Mouse (Mus musculus) gonadal fat pad, adult 2 months (tissue): ENCODE data around the gene Ctxn1. TPM values are rescaled to one million over a fixed set of nuclear protein-coding genes. Genes with fewer than 3 reads are reported as not detected.

Experiments
- DNase-seq: peaks from one replicate; pipeline ENCODE4 v3.0.0-alpha.2; 2012; ENCODE audit warnings: low read depth
- polyA plus RNA-seq: library from polyadenylated mRNA; depleted of rRNA; stranded (reverse); fragments of >200 nt; gene quantifications from 2 replicates; pipeline ENCODE4 v1.2.3, GENCODE M21; 2012

Gene Ctxn1
- polyA plus RNA-seq, 1 experiment, result 23.9 TPM

GRCm38 (mm10) chr8:4250306-4250970 lies 8.6 kb downstream of the Ctxn1 start:
- DNase-seq, result no peak

- no peak for DNase-seq
These were observed 9.9 kb downstream of the Ctxn1 start for GRCm38 (mm10) chr8:4249213-4249612.

GRCm38 (mm10) chr8:4247951-4248540 lies 11.0 kb downstream of the Ctxn1 start, which contains the start of gene Tgfbr3l:
TSS of gene Tgfbr3l (plus strand) at chr8:4248214.
- DNase-seq, result no peak

- no peak for DNase-seq
These were observed 11.8 kb downstream of the Ctxn1 start for GRCm38 (mm10) chr8:4247241-4247640.

- no peak for DNase-seq
These were observed 13.3 kb downstream of the Ctxn1 start for GRCm38 (mm10) chr8:4245737-4246136.

- DNase-seq, result no peak
These were observed 14.0 kb downstream of the Ctxn1 start for GRCm38 (mm10) chr8:4245061-4245460.

GRCm38 (mm10) chr8:4239193-4239890 lies 19.7 kb downstream of the Ctxn1 start:
- no peak for DNase-seq

GRCm38 (mm10) chr8:4238434-4239192 lies 20.5 kb downstream of the Ctxn1 start, which contains the start of the genes Map2k7 and Gm49320:
TSS of gene Map2k7 (plus strand) at chr8:4238740.
TSS of gene Gm49320 (plus strand) at chr8:4238865.
- DNase-seq, result no peak

- DNase-seq, result no peak
These were observed 21.1 kb downstream of the Ctxn1 start for GRCm38 (mm10) chr8:4237814-4238433.

- DNase-seq, result no peak
These were observed 28.3 kb downstream of the Ctxn1 start for GRCm38 (mm10) chr8:4230612-4231351.

GRCm38 (mm10) chr8:4229784-4230183 lies 29.3 kb downstream of the Ctxn1 start:
- DNase-seq, result no peak

- no peak for DNase-seq
These were observed 31.2 kb downstream of the Ctxn1 start for GRCm38 (mm10) chr8:4227919-4228318.

- no peak for DNase-seq
These were observed 32.2 kb downstream of the Ctxn1 start, which contains the start of gene Lrrc8e for GRCm38 (mm10) chr8:4226739-4227347. TSS of gene Lrrc8e (plus strand) at chr8:4226827.

GRCm38 (mm10) chr8:4226323-4226722 lies 32.8 kb downstream of the Ctxn1 start:
- DNase-seq, result no peak

GRCm38 (mm10) chr8:4222059-4222458 lies 37.0 kb downstream of the Ctxn1 start:
- DNase-seq, result no peak

- DNase-seq, result no peak
These were observed 39.5 kb downstream of the Ctxn1 start for GRCm38 (mm10) chr8:4219617-4220016.

GRCm38 (mm10) chr8:4216791-4217621 lies 42.1 kb downstream of the Ctxn1 start, which contains the start of gene Prr36:
TSS of gene Prr36 (minus strand) at chr8:4217459.
- DNase-seq, result no peak

- no peak for DNase-seq
These were observed 42.8 kb downstream of the Ctxn1 start for GRCm38 (mm10) chr8:4216296-4216695.
